Mouse (Mus musculus) heart, embryonic 16.5 days (tissue): Measurements from ENCODE around the gene Il12rb1. TPM values are rescaled to one million over a fixed set of nuclear protein-coding genes. Genes with fewer than 3 reads are reported as not detected.

ENCODE experiments used
- ATAC-seq: fragments of 200-750 bp; cut with Nextera tagmentation; replicated peaks from 2 replicates; pipeline ENCODE4 v1.8.0; 2017; ENCODE audit warnings: moderate number of reproducible peaks; ENCODE audit not compliant: insufficient read depth, low FRiP score; ENCODE audit errors: extremely low read depth
- H3K27ac ChIP-seq: fragments of 300-500 bp; sonication (generic); 2 replicates; pipeline ENCODE4 v1.5.1; 2014; ENCODE audit warnings: mild to moderate bottlenecking, low read length, control low read depth, moderate library complexity
- H3K27me3 ChIP-seq: fragments of 300-500 bp; sonication (generic); 2 replicates; pipeline ENCODE4 v1.6.1; 2014; ENCODE audit warnings: low read length, mixed read lengths; ENCODE audit not compliant: control insufficient read depth, insufficient read depth
- H3K36me3 ChIP-seq: fragments of 300-500 bp; sonication (generic); 2 replicates; pipeline ENCODE4 v1.6.1; 2014; ENCODE audit not compliant: control insufficient read depth, insufficient read depth
- H3K4me1 ChIP-seq: fragments of 300-500 bp; sonication (generic); 2 replicates; pipeline ENCODE4 v1.6.1; 2014; ENCODE audit warnings: low read length, mixed read lengths; ENCODE audit not compliant: control insufficient read depth, insufficient read depth
- H3K4me2 ChIP-seq: fragments of 300-500 bp; sonication (generic); 2 replicates; pipeline ENCODE4 v1.6.1; 2014; ENCODE audit warnings: low read depth, mild to moderate bottlenecking, control low read depth, low read length
- H3K4me3 ChIP-seq: fragments of 300-500 bp; sonication (generic); 2 replicates; pipeline ENCODE4 v1.5.1; 2014; ENCODE audit warnings: mild to moderate bottlenecking, control low read depth, low read length
- H3K9ac ChIP-seq: fragments of 300-500 bp; sonication (generic); 2 replicates; pipeline ENCODE4 v1.6.1; 2014; ENCODE audit warnings: low read length, control low read depth
- H3K9me3 ChIP-seq: fragments of 300-500 bp; sonication (generic); replicated peaks from 2 replicates; pipeline ENCODE4 v1.6.1; 2016; ENCODE audit warnings: low read length; ENCODE audit not compliant: control insufficient read depth
- WGBS: fragments of 180-500 bp; shearing (Covaris S2); extraction: QIAGEN DNeasy Blood & Tissue Kit; methylation state at CpG from one replicate; pipeline ENCODE4 v1.1.7; 2014; 5-methylcytosine and 5-hydroxymethylcytosine counted together
- polyA plus RNA-seq: library from polyadenylated mRNA; unstranded; fragments of >200 nt; fragmentation: Nextera tagmentation; extraction: Ambion mirVana; gene quantifications from 2 replicates; pipeline ENCODE4 v1.2.1, GENCODE M21; 2015

The Il12rb1 gene
- polyA plus RNA-seq, 1 experiment from 2014 or later, result 1.6 TPM

- no peaks in the 10 kb centered on the region for H3K36me3 ChIP-seq
- ATAC-seq, result no peak
- 89% methylated on average over 1 of the region's 1 CpGs for WGBS
- H3K4me3 ChIP-seq, result no peak overlapping the region
- H3K27me3 ChIP-seq, result no peaks in the 10 kb centered on the region
- peaks cover 2% of the 10 kb centered on the region; the same call in 1 of the 2 replicates for H3K4me1 ChIP-seq
- H3K27ac ChIP-seq, result no peak overlapping the region
- no peak overlapping the region for H3K4me2 ChIP-seq
- peaks cover 4% of the 10 kb centered on the region for H3K9me3 ChIP-seq
- H3K9ac ChIP-seq, result no peak overlapping the region
Observed at GRCm38 (mm10) chr8:70827796-70828195, 19.5 kb downstream of the Il12rb1 start.

- H3K27ac ChIP-seq, result no peak overlapping the region
- WGBS, result 88% methylated on average over 8 of the region's 8 CpGs
- ATAC-seq, result no peak
- 0 out of 2 replicates have a peak, but pooled peaks cover 5% of the 10 kb centered on the region for H3K36me3 ChIP-seq
- H3K4me1 ChIP-seq, result peaks cover 14% of the 10 kb centered on the region
- H3K4me3 ChIP-seq, result no peak overlapping the region
- H3K9me3 ChIP-seq, result peaks cover 4% of the 10 kb centered on the region
- no peak overlapping the region for H3K4me2 ChIP-seq
- no peaks in the 10 kb centered on the region for H3K27me3 ChIP-seq
- H3K9ac ChIP-seq, result no peak overlapping the region
Observed at GRCm38 (mm10) chr8:70831517-70831916, 23.3 kb downstream of the Il12rb1 start.

GRCm38 (mm10) chr8:70832371-70832770, 24.1 kb downstream of the Il12rb1 start:
- H3K27ac ChIP-seq, result no peak overlapping the region
- no peak overlapping the region for H3K4me3 ChIP-seq
- 63% methylated on average over 11 of the region's 11 CpGs for WGBS
- no peak overlapping the region for H3K4me2 ChIP-seq
- H3K36me3 ChIP-seq, result 0 out of 2 replicates have a peak, but pooled peaks cover 5% of the 10 kb centered on the region
- H3K4me1 ChIP-seq, result peaks cover 14% of the 10 kb centered on the region
- H3K9me3 ChIP-seq, result no peaks in the 10 kb centered on the region
- no peaks in the 10 kb centered on the region for H3K27me3 ChIP-seq
- no peak overlapping the region for H3K9ac ChIP-seq
- no peak for ATAC-seq

- ATAC-seq, result no peak
- Histone ChIP-seq H3K9me3 (no peaks in the 10 kb centered on the region), H3K9ac (peak overlapping the region; percentile 46), H3K27me3 (no peaks in the 10 kb centered on the region), H3K4me2 (peak overlapping the region; percentile 10; the same call in 1 of the 2 replicates), H3K4me1 (peaks cover 14% of the 10 kb centered on the region), H3K27ac (peak overlapping the region; percentile 72), H3K36me3 (0 out of 2 replicates have a peak, but pooled peaks cover 5% of the 10 kb centered on the region), H3K4me3 (no peak overlapping the region)
- 51% methylated on average over 9 of the region's 9 CpGs for WGBS
Observed at GRCm38 (mm10) chr8:70833018-70833482, 24.8 kb downstream of the Il12rb1 start.

GRCm38 (mm10) chr8:70833520-70833919, 25.3 kb downstream of the Il12rb1 start:
- H3K4me1 ChIP-seq, result peaks cover 16% of the 10 kb centered on the region
- H3K4me2 ChIP-seq, result peak overlapping the region; percentile 10
- H3K4me3 ChIP-seq, result no peak overlapping the region
- H3K36me3 ChIP-seq, result 0 out of 2 replicates have a peak, but pooled peaks cover 5% of the 10 kb centered on the region
- H3K9ac ChIP-seq, result peak overlapping the region; percentile 46
- peak; percentile 79 for ATAC-seq
- H3K27ac ChIP-seq, result peak overlapping the region; percentile 72
- WGBS, result 24% methylated on average over 15 of the region's 15 CpGs
- no peaks in the 10 kb centered on the region for H3K9me3 ChIP-seq
- H3K27me3 ChIP-seq, result no peaks in the 10 kb centered on the region

DNA sequence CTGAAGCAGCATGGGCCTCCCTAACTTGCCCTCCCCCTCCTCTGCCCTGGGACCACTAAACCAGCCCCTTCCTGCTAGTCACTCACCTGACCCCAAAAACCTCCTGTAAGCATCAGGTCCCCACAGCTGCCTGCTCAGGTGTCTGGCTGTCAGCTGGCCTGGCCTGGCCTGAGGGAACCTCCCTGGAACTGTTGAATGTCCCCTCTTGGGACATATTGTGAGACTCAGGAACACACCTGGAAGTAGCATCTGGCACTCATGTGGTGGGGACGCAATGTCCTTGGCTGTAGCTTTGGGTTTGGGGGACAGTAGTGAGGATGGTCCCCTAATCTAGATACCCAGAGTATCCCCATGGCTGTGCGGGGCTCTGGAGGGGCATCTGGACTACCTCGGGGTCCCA, 25.8 kb downstream of the Il12rb1 start:
- WGBS, result 92% methylated on average over 3 of the region's 3 CpGs
- H3K27me3 ChIP-seq, result no peaks in the 10 kb centered on the region
- peaks cover 19% of the 10 kb centered on the region for H3K4me1 ChIP-seq
- H3K9ac ChIP-seq, result peak overlapping the region; percentile 38
- peak overlapping the region; percentile 10; the same call in 1 of the 2 replicates for H3K4me2 ChIP-seq
- H3K9me3 ChIP-seq, result no peaks in the 10 kb centered on the region
- no peak overlapping the region for H3K4me3 ChIP-seq
- ATAC-seq, result no peak
- peak overlapping the region; percentile 72 for H3K27ac ChIP-seq
- 0 out of 2 replicates have a peak, but pooled peaks cover 5% of the 10 kb centered on the region for H3K36me3 ChIP-seq

DNA sequence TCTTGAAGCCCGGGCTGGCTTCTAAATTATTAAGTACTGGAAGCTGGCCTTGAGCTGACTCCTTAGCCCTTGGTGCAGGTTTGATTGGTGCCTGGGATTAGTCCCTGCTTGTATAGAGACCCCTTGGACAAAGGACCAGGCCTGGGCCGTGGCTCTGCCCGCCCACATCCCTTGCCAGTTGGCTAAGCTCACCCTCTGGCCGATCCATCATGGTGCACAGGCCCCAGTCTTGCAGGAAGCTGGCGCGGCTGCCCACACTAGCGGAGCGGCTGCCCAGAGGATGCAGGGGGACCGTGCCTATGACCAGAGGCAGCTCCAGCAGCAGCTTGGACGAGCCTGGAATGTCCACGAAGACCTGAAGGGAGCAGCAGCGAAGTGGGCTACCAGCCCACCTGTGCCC, 28.4 kb downstream of the Il12rb1 start:
- 0 out of 2 replicates have a peak, but pooled peaks cover 5% of the 10 kb centered on the region for H3K36me3 ChIP-seq
- H3K27ac ChIP-seq, result no peak overlapping the region
- no peak overlapping the region for H3K9ac ChIP-seq
- H3K27me3 ChIP-seq, result no peaks in the 10 kb centered on the region
- ATAC-seq, result no peak
- no peaks in the 10 kb centered on the region for H3K9me3 ChIP-seq
- H3K4me1 ChIP-seq, result peaks cover 21% of the 10 kb centered on the region
- WGBS, result 86% methylated on average over 12 of the region's 12 CpGs
- no peak overlapping the region for H3K4me2 ChIP-seq
- no peak overlapping the region for H3K4me3 ChIP-seq

DNA sequence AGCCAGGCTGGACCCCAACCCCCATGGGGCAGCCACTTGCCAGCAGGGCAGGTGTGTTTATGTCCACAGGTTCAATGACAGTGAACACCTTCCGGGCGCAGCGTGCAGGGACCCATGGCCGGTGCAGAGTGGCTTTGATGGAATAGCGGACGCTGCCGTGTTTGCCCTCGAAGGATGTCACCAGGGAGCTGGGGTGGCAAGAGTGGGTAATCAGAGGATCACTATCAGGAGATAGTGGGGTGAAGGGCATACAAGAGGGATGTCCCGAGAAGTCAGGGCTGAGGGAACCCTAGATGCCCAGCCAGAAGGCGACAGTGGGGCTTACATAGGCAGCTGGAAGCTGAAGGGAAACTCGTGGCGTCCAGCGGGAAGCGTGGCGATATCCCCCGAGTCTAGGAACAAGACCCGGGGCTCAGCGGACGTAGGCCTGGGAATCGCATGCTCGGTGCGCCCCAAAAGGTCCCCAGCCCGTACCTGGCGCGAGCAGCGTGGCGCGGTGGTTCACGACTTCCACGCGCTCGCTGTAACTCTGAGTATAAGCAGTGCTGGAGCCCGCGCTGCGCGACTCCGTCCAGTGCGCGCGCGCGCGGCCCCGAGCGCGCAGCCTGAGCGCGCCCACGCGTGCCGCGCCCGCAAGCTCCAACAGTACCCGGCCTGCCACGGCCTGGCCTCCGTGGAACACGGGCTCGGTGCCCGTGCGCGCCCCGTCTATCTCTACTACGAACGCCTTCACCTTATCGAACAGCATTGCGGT, 30.6 kb downstream of the Il12rb1 start:
- Histone ChIP-seq H3K9me3 (no peaks in the 10 kb centered on the region), H3K4me2 (peak overlapping the region; percentile 91), H3K4me1 (peaks cover 10% of the 10 kb centered on the region), H3K27me3 (no peaks in the 10 kb centered on the region; the same call in 1 of the 2 replicates), H3K4me3 (peak overlapping the region; percentile 86), H3K36me3 (0 out of 2 replicates have a peak, but pooled peaks cover 5% of the 10 kb centered on the region), H3K9ac (peak overlapping the region; percentile 90), H3K27ac (peak overlapping the region; percentile 92)
- WGBS, result 3% methylated on average over 66 of the region's 66 CpGs
- ATAC-seq, result peak; percentile 30
